Mouse (Mus musculus) G1E-ER4 (cell line): ENCODE data around the gene Mthfd1l. TPM values are rescaled to one million over a fixed set of nuclear protein-coding genes. Genes with fewer than 3 reads are reported as not detected.

ENCODE experiments used
- GATA1 ChIP-seq: IDR thresholded peaks from one replicate; pipeline ENCODE4 v1.8.0; 2012; ENCODE audit warnings: low read length, inconsistent platforms
- polyA plus RNA-seq: library from polyadenylated mRNA; stranded (reverse); fragments of >175 nt; gene quantifications from 2 replicates; pipeline ENCODE4 v1.2.3, GENCODE M21; 2012

Mthfd1l gene
- 64.4 and 74.5 TPM in 2 replicates for polyA plus RNA-seq

GRCm38 (mm10) chr10:3972981-3973588 lies at the start of gene Mthfd1l:
Mthfd1l (plus strand) TSS chr10:3973118.
- no peak for TF ChIP-seq GATA1

GRCm38 (mm10) chr10:3928008-3928545 lies 44.8 kb upstream of the Mthfd1l start:
- TF ChIP-seq GATA1, result no peak

- no peak for TF ChIP-seq GATA1
Observed at GRCm38 (mm10) chr10:3931831-3932230, 41.1 kb upstream of the Mthfd1l start.

GRCm38 (mm10) chr10:3933311-3933940 lies 39.5 kb upstream of the Mthfd1l start:
- TF ChIP-seq GATA1, result no peak

- no peak for TF ChIP-seq GATA1
Observed at GRCm38 (mm10) chr10:3936864-3937263, 36.1 kb upstream of the Mthfd1l start.

- TF ChIP-seq GATA1, result no peak
Observed at GRCm38 (mm10) chr10:3939895-3940595, 32.9 kb upstream of the Mthfd1l start.

GRCm38 (mm10) chr10:3940596-3940975 lies 32.3 kb upstream of the Mthfd1l start:
- TF ChIP-seq GATA1, result no peak

GRCm38 (mm10) chr10:3941054-3941757 lies 31.7 kb upstream of the Mthfd1l start:
- TF ChIP-seq GATA1, result no peak

- no peak for TF ChIP-seq GATA1
Observed at GRCm38 (mm10) chr10:3942289-3942688, 30.6 kb upstream of the Mthfd1l start.

- TF ChIP-seq GATA1, result no peak
Observed at GRCm38 (mm10) chr10:3943492-3944395, 29.2 kb upstream of the Mthfd1l start.

- no peak for TF ChIP-seq GATA1
Observed at GRCm38 (mm10) chr10:3946871-3947270, 26.0 kb upstream of the Mthfd1l start.

GRCm38 (mm10) chr10:3947346-3947745 lies 25.6 kb upstream of the Mthfd1l start:
- TF ChIP-seq GATA1, result no peak

GRCm38 (mm10) chr10:3949306-3949705 lies 23.6 kb upstream of the Mthfd1l start:
- TF ChIP-seq GATA1, result no peak

- no peak for TF ChIP-seq GATA1
Observed at GRCm38 (mm10) chr10:3956471-3956870, 16.4 kb upstream of the Mthfd1l start.

GRCm38 (mm10) chr10:3958591-3958990 lies 14.3 kb upstream of the Mthfd1l start:
- TF ChIP-seq GATA1, result no peak

- no peak for TF ChIP-seq GATA1
Observed at GRCm38 (mm10) chr10:3969026-3969425, 3.9 kb upstream of the Mthfd1l start.
